Mouse (Mus musculus) right cerebral cortex, postnatal 4 days (tissue): ENCODE measurements around the gene Kif26b.
A peak's percentile ranks its signal among the peaks of the same experiment; 100 is the strongest.

Experiments used
- DNase-seq: peaks from one replicate; pipeline ENCODE4 v3.0.0-alpha.2; 2022

Kif26b gene

DNA sequence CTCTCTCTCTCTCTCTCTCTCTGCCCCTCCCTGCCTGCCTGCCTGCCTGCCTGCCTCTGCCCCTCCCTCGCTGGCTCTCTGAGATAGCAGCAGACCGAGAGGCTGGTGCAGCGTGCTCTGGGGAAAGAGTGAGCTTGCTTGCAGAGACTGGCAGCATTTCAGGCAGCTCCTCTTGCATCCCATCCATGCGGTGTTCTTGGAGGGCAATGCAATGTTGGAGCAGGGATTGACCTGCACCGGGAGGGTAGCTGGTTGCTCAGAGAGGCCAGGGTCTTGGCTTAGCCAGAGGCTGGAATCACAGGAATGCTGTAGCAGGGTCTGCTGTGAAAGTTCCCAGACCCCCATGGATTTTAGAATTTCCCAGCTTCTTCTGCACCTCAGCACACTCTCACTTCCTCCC lies 269.4 kb downstream of the Kif26b start:
- DNase-seq = peak; percentile 43

GRCm38 (mm10) chr1:178798886-178799285 lies 270.0 kb downstream of the Kif26b start:
- no peak for DNase-seq

DNA sequence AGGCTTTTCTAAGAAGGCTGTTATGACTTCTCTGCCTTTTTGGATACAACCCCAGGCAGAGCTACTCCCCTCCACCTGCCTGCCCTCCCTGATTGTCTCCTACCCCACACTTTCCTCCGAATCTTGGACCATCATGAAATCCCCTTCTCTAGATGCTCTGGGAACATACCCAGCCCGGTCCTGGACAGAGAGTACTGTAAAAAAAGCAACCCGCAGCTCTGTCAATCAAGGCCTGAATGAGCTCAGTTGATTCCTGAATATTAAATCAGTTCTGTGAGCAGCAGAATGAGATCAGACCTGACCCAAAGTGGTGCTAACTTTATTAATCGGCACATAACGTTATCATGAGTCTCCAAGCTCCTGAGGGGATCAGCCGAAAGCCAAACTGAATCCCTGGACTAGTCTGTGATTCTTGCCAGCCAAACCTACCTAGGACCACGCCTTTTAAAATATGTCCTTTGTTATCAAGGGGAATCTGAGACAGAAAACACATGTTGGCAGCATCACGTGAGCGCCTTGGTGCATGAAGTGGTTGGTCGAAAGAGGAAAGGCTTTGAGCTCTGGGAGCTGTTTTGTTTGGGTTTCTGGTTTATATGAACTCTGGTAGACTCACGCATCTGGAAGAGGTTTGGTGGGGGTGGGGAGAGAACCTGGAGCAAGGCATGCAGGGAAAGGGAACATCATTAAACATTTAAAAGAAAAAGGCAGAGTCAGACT lies 271.1 kb downstream of the Kif26b start:
- no peak for DNase-seq

DNA sequence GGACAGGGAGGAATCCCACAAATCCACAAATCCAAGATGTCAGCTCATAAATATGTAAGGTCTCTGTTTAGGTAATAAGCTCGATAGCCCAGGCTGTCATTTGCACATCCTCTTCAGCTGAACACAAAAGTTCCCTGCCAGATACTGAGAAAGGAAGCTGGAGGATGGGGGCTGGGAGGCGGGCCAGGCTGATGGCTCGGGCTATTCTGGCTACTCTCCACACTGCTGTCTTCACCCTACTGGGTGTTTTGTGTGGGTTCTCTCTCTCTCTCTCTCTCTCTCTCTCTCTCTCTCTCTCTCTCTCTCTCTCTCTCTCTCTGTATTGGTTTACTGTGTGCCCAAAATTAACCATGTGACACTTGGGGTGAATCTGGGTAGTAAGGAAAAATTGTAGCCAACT lies 274.2 kb downstream of the Kif26b start:
- DNase-seq = peak; percentile 28

DNA sequence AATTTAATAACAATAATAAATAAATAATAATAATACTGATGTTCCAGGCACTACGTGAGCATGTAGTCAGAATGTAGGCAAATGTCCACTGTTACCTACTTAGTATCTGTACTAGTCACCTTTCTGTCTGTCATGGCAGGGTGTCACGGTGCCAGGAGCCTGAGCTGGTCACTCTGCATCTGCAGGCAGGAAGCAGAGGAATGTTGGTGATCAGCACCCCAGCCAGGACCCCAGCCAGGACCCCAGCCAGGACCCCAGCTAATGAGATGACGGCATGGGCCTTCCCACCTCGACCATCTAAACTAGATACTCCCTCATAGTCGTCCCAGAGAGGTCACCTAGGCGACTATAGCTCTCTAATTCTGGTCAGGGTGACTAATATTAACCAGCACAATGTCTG lies 288.6 kb downstream of the Kif26b start:
- no peak for DNase-seq

- no peak for DNase-seq
Observed at GRCm38 (mm10) chr1:178819060-178819459, 290.1 kb downstream of the Kif26b start.

- DNase-seq = no peak
Observed at GRCm38 (mm10) chr1:178820079-178820478, 291.2 kb downstream of the Kif26b start.

DNA sequence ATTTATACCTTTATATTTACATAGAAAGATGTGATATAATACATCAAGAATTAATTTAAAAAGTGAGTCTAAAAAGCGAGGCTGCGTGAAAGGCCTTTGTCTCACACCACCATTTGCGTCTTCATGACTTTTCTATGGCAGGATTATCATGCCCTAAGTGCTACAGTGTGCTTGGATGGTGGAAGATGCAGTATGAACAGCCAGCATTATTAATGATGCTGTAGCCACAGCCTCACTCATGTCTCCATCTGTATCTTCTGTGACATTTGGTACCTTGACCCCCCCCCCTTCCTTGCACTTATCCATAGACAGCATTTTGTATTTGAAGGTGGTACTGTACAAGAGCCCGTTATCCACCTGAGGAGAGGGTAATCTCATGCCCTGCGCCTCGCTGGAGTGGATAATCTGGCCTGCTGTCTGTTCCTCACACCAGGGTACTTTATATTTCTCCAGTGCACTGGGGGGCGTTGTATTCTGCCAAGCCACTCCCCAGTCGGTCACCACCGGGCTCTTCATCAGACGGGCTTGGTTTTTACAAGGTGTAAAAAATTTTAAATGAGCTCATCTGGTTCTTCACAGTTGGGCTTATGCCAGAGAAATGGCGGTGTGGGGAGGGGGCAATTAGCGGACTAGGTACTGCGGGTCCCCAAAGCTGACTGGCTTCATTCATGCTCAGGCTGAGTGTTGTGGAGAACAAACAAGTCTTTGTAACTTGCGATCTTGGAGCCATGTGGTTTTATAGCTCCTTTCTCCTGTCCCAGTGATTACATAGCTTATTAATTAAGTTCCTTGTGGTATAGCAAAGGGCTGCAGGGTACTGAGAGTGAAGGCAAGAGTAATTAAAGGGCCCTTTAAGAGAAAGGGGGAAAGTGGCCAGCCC lies 291.9 kb downstream of the Kif26b start:
- DNase-seq = no peak

- DNase-seq = no peak
Observed at GRCm38 (mm10) chr1:178824871-178825270, 295.9 kb downstream of the Kif26b start.

DNA sequence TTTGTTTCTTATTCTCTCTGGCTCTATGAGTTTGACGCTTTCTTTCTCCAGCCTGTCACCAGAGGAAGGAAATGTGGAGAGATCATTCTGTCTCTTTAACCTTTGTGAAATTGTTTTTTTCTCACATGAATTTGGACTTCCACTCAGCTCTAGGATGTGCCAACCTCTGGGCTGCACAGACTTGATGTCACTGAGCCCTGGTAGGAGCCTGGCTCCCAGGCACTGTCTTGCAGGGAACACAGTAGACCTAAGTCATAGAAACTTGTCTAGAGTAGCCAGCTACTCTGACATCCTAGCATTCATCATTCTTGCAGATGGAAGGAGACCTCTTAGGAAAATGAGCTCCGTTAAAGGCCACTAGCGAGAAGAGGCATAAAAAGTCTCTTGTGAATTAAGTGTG lies 298.3 kb downstream of the Kif26b start:
- DNase-seq = no peak

- no peak for DNase-seq
Observed at GRCm38 (mm10) chr1:178829456-178829855, 300.5 kb downstream of the Kif26b start.

- DNase-seq = no peak
Observed at GRCm38 (mm10) chr1:178832571-178832970, 303.6 kb downstream of the Kif26b start.

- no peak for DNase-seq
Observed at GRCm38 (mm10) chr1:178835805-178836204, 306.9 kb downstream of the Kif26b start.

GRCm38 (mm10) chr1:178836998-178837397 lies 308.1 kb downstream of the Kif26b start:
- no peak for DNase-seq

GRCm38 (mm10) chr1:178838696-178839320 lies 309.9 kb downstream of the Kif26b start:
- no peak for DNase-seq

- DNase-seq = no peak
Observed at GRCm38 (mm10) chr1:178840311-178840710, 311.4 kb downstream of the Kif26b start.

DNA sequence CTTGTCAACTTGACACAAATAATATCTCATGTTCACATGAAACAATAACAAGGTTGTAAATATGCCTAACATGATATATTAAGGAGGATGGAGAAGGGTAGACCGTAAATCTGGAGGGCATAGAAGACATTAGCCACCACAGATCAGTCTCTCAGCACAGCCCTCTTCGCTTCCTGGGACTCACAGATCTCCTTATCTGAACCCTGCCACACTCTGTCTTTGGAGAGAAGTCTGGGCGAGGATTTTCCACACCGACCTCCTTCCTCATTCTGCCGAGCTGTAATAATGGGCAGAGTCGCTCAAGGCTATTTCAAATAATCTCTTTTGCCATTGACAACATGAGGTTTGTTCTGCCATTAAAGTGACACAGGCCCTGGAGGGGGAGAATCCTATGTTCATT lies 315.9 kb downstream of the Kif26b start:
- DNase-seq = no peak

- no peak for DNase-seq
Observed at GRCm38 (mm10) chr1:178847569-178847968, 318.6 kb downstream of the Kif26b start.

DNA sequence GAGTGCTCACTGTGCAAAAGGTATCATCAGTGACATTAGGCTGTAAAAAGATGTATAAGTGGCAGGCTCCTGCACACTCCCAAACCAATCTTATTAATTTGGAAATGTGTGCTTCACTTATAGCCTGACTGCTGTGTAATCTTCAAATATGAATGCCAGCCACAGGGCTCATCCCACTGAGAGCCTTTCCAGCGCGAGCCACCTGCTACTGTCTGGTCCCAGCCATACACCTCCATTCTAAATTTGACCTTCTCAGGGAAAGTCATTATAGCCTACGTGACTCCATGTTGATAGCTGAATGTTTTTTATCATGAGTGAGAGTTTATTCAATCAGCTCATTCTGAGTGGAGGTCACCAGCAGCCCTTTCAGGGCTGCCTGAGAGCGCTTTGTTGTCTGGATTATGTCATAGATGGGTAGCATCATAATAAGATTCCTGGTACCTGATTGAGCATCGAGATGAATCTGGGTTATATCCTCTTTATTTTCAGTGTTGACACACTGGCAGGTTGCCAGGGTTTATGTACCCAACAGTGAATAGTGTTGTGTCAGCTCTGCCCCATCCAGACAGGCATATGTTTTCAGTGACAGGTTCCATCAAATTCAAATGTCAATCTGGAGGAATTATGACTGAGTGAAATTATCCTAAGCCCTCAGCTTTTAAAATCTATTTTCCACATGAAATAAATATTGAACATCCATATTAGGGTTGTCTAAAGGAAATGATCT lies 319.6 kb downstream of the Kif26b start:
- no peak for DNase-seq

DNA sequence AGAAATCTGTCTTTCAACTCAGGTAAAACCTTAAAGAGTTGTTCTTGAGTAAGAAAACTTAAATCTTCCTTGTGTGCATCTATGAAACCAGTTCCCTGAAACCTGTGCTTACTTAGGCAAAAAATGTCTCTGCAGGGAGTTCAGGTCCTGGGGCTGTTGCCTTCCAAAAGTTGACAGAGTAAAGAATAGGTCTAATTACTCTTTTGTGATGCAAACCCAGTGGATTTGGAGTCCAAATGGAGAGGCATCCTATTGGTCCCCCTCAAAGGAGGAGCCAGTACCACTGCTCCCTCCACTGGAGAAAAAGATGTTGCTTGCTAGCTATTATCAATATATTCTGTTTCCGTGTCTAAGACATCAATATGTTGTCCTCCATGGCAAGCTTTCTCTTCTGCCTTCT lies 321.6 kb downstream of the Kif26b start:
- no peak for DNase-seq

GRCm38 (mm10) chr1:178854936-178855335 lies 326.0 kb downstream of the Kif26b start:
- no peak for DNase-seq

GRCm38 (mm10) chr1:178855974-178856373 lies 327.0 kb downstream of the Kif26b start:
- peak; percentile 13 for DNase-seq
